In the genomic region with DNA sequence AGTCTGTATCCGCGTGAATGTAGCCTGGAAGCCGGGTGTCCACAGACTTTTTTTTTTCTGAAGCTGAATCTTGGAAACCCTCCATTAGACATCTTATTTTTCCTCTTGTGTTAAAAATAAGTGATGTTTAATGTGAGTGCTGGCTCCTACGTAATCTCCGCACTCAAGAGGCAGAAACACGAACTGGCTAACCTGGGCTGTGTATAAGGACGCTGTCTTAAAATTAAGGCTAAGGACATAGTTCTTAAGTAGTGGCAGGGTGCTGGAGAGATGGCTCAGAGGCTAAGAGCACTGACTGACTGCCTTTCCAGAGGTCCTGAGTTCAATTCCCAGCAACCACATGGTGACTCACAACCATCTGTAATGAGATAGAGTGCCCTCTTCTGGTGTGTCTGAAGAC, we compare ENCODE assay signal across 8 mouse cellular contexts. TPM values are rescaled to one million over a fixed set of nuclear protein-coding genes. Genes with fewer than 3 reads are reported as not detected.
DNase-seq lines count a peak whose midpoint lies in the region; ATAC-seq lines count a peak whose summit lies in the region.

No protein-coding gene starts in this region.

- no peaks in the 10 kb centered on the region for H3K27me3 ChIP-seq in neural tube, embryonic 11.5 days (ENCODE audit: control insufficient read depth, insufficient read depth, low read length)
- no peaks in the 10 kb centered on the region for H3K27me3 ChIP-seq in heart, embryonic 14.5 days (ENCODE audit: control insufficient read depth, insufficient read depth, low read length)
- no peaks in the 10 kb centered on the region for H3K27me3 ChIP-seq in liver, embryonic 15.5 days

- H3K4me1 ChIP-seq in neural tube, embryonic 11.5 days (ENCODE audit: control insufficient read depth, insufficient read depth, low read length) = no peaks in the 10 kb centered on the region
- no peaks in the 10 kb centered on the region for H3K4me1 ChIP-seq in heart, embryonic 14.5 days (ENCODE audit: control insufficient read depth in 2 of 2, insufficient read depth in 2 of 2, low read length in 2 of 2)
- peaks cover 9% of the 10 kb centered on the region for H3K4me1 ChIP-seq in liver, embryonic 15.5 days (replicated peaks)

- peak; percentile 22 for DNase-seq in cerebellum, adult 11 months
- DNase-seq in cerebellum, postnatal 4 days (ENCODE audit: low spot score in 2 of 2) = no peak
- DNase-seq in neural tube, embryonic 11.5 days (ENCODE audit: low spot score) = no peak
- no peak for DNase-seq in neural tube, embryonic 10.5 days (ENCODE audit: extremely low spot score, low spot score)
- DNase-seq in embryo, embryonic 10 days (ENCODE audit: low spot score) = no peak
- no peak for DNase-seq in spleen, postnatal 14 days (ENCODE audit: low spot score in 2 of 2)

- H3K9me3 ChIP-seq in neural tube, embryonic 11.5 days (ENCODE audit: control insufficient read depth, low read length) = no peaks in the 10 kb centered on the region
- H3K9me3 ChIP-seq in heart, embryonic 14.5 days (ENCODE audit: control insufficient read depth, low read length) = no peaks in the 10 kb centered on the region
- H3K9me3 ChIP-seq in liver, embryonic 15.5 days (replicated peaks) = no peaks in the 10 kb centered on the region

- WGBS in neural tube, embryonic 11.5 days = 19% methylated on average over 7 of the region's 7 CpGs
- WGBS in heart, embryonic 14.5 days = 15% methylated on average over 7 of the region's 7 CpGs
- WGBS in liver, embryonic 15.5 days (ENCODE audit: insufficient replicate concordance) = 6% methylated on average over 7 of the region's 7 CpGs

- H3K4me3 ChIP-seq in neural tube, embryonic 11.5 days (ENCODE audit: low read depth, low read length) = peak overlapping the region; percentile 80
- peak overlapping the region in 1 of 2 experiments; percentile 82; a peak in 2 of 4 replicates for H3K4me3 ChIP-seq in heart, embryonic 14.5 days (ENCODE audit: control insufficient read depth in 1 of 2, insufficient read depth in 1 of 2, low read depth in 1 of 2, low read length in 2 of 2)
- H3K4me3 ChIP-seq in liver, embryonic 15.5 days (replicated peaks) = peak overlapping the region; percentile 86

- peak; percentile 28; the same call in 1 of the 2 replicates for ATAC-seq in neural tube, embryonic 11.5 days (ENCODE audit: insufficient read depth, low FRiP score, low TSS enrichment)
- no peak for ATAC-seq in heart, embryonic 14.5 days (ENCODE audit: insufficient number of reproducible peaks, insufficient read depth, low FRiP score, low read depth)
- no peak for ATAC-seq in liver, embryonic 15.5 days (ENCODE audit: insufficient read depth)

- H3K4me2 ChIP-seq in neural tube, embryonic 11.5 days (ENCODE audit: low read depth) = peak overlapping the region; percentile 30; the same call in 1 of the 2 replicates
- H3K4me2 ChIP-seq in heart, embryonic 14.5 days (ENCODE audit: low read length) = peak overlapping the region; percentile 73
- H3K4me2 ChIP-seq in liver, embryonic 15.5 days = peak overlapping the region; percentile 72

- no peaks in the 10 kb centered on the region for H3K36me3 ChIP-seq in neural tube, embryonic 11.5 days (ENCODE audit: control insufficient read depth, insufficient read depth, low read length)
- H3K36me3 ChIP-seq in heart, embryonic 14.5 days (ENCODE audit: control insufficient read depth, insufficient read depth, low read length) = peaks cover 22% of the 10 kb centered on the region
- peaks cover 23% of the 10 kb centered on the region for H3K36me3 ChIP-seq in liver, embryonic 15.5 days (replicated peaks)

- H3K9ac ChIP-seq in neural tube, embryonic 11.5 days (ENCODE audit: low read length) = no peak overlapping the region
- peak overlapping the region; percentile 91 for H3K9ac ChIP-seq in heart, embryonic 14.5 days (ENCODE audit: low read length)
- H3K9ac ChIP-seq in liver, embryonic 15.5 days = peak overlapping the region; percentile 22; the same call in 1 of the 2 replicates

- no peak overlapping the region for H3K27ac ChIP-seq in neural tube, embryonic 11.5 days (ENCODE audit: low read depth, low read length)
- peak overlapping the region in 1 of 2 experiments; percentile 75; a peak in 2 of 4 replicates for H3K27ac ChIP-seq in heart, embryonic 14.5 days (replicated peaks in 1 of 2; ENCODE audit: control insufficient read depth in 1 of 2, insufficient read depth in 1 of 2, low read depth in 2 of 2, low read length in 2 of 2)
- H3K27ac ChIP-seq in liver, embryonic 15.5 days (replicated peaks) = peak overlapping the region; percentile 71; the same call in 1 of the 2 replicates

RNA-seq across cellular contexts. Expression of gene Eif2s3x, which starts 0.7 kb away (rescaled TPM):
- 127 and 132 TPM in 2 replicates for polyA plus RNA-seq in neural tube, embryonic 11.5 days (2014; fragmentation: Nextera tagmentation; extraction: Ambion mirVana)
- 46.9 and 75.7 TPM in 2 replicates for polyA plus RNA-seq in heart, embryonic 14.5 days (2014; fragmentation: Nextera tagmentation; extraction: Ambion mirVana)
- polyA plus RNA-seq in liver, embryonic 15.5 days (2015; fragmentation: Nextera tagmentation; extraction: Ambion mirVana) = 37.2 and 37.4 TPM in 2 replicates

RNA-seq across cellular contexts. Expression of gene Klhl15, which starts 21.0 kb away (rescaled TPM):
- 11.1 and 11.4 TPM in 2 replicates for polyA plus RNA-seq in neural tube, embryonic 11.5 days (2014; fragmentation: Nextera tagmentation; extraction: Ambion mirVana)
- polyA plus RNA-seq in heart, embryonic 14.5 days (2014; fragmentation: Nextera tagmentation; extraction: Ambion mirVana) = 5.9 and 6.9 TPM in 2 replicates
- polyA plus RNA-seq in liver, embryonic 15.5 days (2015; fragmentation: Nextera tagmentation; extraction: Ambion mirVana) = 3.2 TPM in 2 replicates
